Mouse (Mus musculus): ENCODE data around the gene Tbc1d24.

GRCm38 (mm10) chr17:24126801-24127200 lies 78.6 kb downstream of the Tbc1d24 start:
- TF ChIP-seq EP300 (IDR thresholded peaks at IDR 0.05; ENCODE audit: insufficient read depth, low read depth, low read length) = no peak
- no peak for TF ChIP-seq CTCF (IDR thresholded peaks at IDR 0.05)

All from heart, adult 2 months (tissue).